Comparison of ENCODE assay signal across 16 mouse cellular contexts in the genomic region with DNA sequence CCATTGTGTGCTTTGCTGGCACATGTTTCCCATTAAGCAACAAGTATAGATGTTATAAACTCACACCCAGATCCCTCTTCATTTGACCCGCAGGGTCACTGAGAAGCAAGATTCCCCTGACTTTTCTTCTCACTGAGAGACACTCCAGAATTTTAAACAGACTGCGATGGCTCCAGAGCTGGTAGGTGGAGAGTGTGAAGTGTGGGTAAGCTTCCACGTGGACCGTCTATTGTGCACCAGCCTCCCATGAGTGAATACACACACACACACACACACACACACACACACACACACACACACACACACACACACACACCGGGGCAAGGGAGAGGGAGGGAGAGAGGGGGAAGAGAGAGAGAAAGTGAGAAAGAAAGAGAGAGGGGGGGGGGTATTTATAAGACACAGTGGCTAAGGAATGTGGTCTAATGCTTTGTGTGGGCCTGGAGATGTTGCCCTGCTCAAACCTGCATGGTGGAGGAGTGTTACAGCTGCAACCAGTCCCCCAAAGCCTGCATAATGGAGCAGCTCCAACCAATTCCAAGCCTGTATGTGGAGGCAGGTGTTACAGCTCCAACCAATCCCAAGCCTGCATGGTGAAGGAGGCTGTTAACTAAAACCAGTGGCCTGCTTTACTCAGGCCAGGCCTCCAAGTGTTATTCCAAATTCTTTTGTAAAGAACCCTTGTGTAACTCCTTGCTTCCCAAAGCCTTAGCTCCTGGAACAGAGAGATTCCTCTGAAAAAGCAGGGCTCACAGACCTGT.
A peak's percentile ranks its signal among the peaks of the same experiment; 100 is the strongest.
DNase-seq lines count a peak whose midpoint lies in the region; ATAC-seq and TF ChIP-seq lines count a peak whose summit lies in the region.
"Had no signal": no experiment of that assay in that cellular context is flagged by ENCODE, and none has a peak within 500 bp of the region (broad histone marks: within the 10 kb centered on the region; RNA-seq: fewer than 3 reads in every experiment).

No protein-coding gene starts in this region.

- DNase-seq in embryo, embryonic 10.5 days (ENCODE audit: low spot score) = peak; percentile 9
- no peak for DNase-seq in embryo, embryonic 10 days (ENCODE audit: low spot score)
- peak; percentile 7 for DNase-seq in lung, postnatal 25 days (ENCODE audit: low spot score)
- DNase-seq in lung, adult 2 months = no peak
- peak; percentile 82 for DNase-seq in ZHBTc4 (ENCODE audit: low read depth, low spot score)
- no peak for DNase-seq in hindbrain, postnatal 0 days (ENCODE audit: low spot score)
- DNase-seq in natural killer cell, adult 2 months (ENCODE audit: low spot score in 2 of 2) = no peak
- DNase-seq in yolk sac, embryonic 10.5 days (ENCODE audit: low spot score) = no peak
- DNase-seq: cerebellum, postnatal 10 days; kidney, adult 2 months; kidney, postnatal 36 days; thymus, adult 2 months had no signal

- no peak overlapping the region for H3K27ac ChIP-seq in hindbrain, postnatal 0 days
- H3K27ac ChIP-seq: heart, embryonic 13.5 days; hindbrain, embryonic 15.5 days; liver, embryonic 14.5 days had no signal

- no peaks in the 10 kb centered on the region for H3K27me3 ChIP-seq in hindbrain, postnatal 0 days (ENCODE audit: insufficient read depth, low read length)
- H3K27me3 ChIP-seq: heart, embryonic 13.5 days; hindbrain, embryonic 15.5 days had no signal

- no peak for TF ChIP-seq POLR2A in lung, adult 2 months (IDR thresholded peaks at IDR 0.05; ENCODE audit: borderline replicate concordance, extremely low read depth, low read depth, low read length)

- TF ChIP-seq CTCF in lung, adult 2 months (IDR thresholded peaks at IDR 0.05; ENCODE audit: insufficient read depth, low read length) = no peak
- no peak for TF ChIP-seq CTCF in hindbrain, postnatal 0 days (IDR thresholded peaks at IDR 0.05; ENCODE audit: low read depth)

- 83% methylated on average over 5 of the region's 5 CpGs for whole genome bisulfite sequencing in lung, adult 2 months
- WGBS in hindbrain, postnatal 0 days = 73% methylated on average over 5 of the region's 5 CpGs

- H3K4me1 ChIP-seq in lung, adult 2 months (ENCODE audit: control insufficient read depth, insufficient read depth, low read length) = no peaks in the 10 kb centered on the region
- no peaks in the 10 kb centered on the region for H3K4me1 ChIP-seq in hindbrain, postnatal 0 days (ENCODE audit: insufficient read depth, low read length)
- H3K4me1 ChIP-seq: heart, embryonic 13.5 days; hindbrain, embryonic 15.5 days had no signal

- no peak overlapping the region for H3K4me3 ChIP-seq in lung, adult 2 months (replicated peaks; ENCODE audit: extremely low read depth, low read depth, low read length)
- H3K4me3 ChIP-seq in hindbrain, postnatal 0 days (ENCODE audit: low read length) = no peak overlapping the region
- H3K4me3 ChIP-seq: erythroblast, embryonic 14.5 days; heart, embryonic 13.5 days; hindbrain, embryonic 15.5 days had no signal

- H3K4me2 ChIP-seq in hindbrain, postnatal 0 days (ENCODE audit: low read depth, low read length) = no peak overlapping the region
- H3K4me2 ChIP-seq: heart, embryonic 13.5 days; hindbrain, embryonic 15.5 days had no signal

- H3K9ac ChIP-seq in hindbrain, postnatal 0 days (replicated peaks; ENCODE audit: low read length) = no peak overlapping the region
- H3K9ac ChIP-seq: heart, embryonic 13.5 days; hindbrain, embryonic 15.5 days; liver, embryonic 14.5 days had no signal

- H3K36me3 ChIP-seq in hindbrain, postnatal 0 days (ENCODE audit: insufficient read depth, low read length) = no peaks in the 10 kb centered on the region
- H3K36me3 ChIP-seq: heart, embryonic 13.5 days; hindbrain, embryonic 15.5 days had no signal

- 0 out of 2 replicates have a peak, but pooled peaks have one; percentile 38 for ATAC-seq in hindbrain, postnatal 0 days

- H3K9me3 ChIP-seq in hindbrain, postnatal 0 days (ENCODE audit: low read length) = no peaks in the 10 kb centered on the region
- H3K9me3 ChIP-seq: heart, embryonic 13.5 days; hindbrain, embryonic 15.5 days had no signal

Comparison
In these comparisons a context has a peak if more than half of its experiments do, and no peak if none do; other contexts are left out.
1. DNase-seq: peak in embryo, embryonic 10.5 days (single experiment), lung, postnatal 25 days (single experiment) and ZHBTc4 (single experiment); none in embryo, embryonic 10 days (single experiment), lung, adult 2 months (single experiment), hindbrain, postnatal 0 days (single experiment), natural killer cell, adult 2 months (0 of 2) and yolk sac, embryonic 10.5 days (single experiment).